Mouse (Mus musculus) T-cell, adult 2 months (primary cell): Measurements from ENCODE around the gene Spock2.

Source experiments
- DNase-seq: peaks from one replicate; pipeline ENCODE4 v3.0.0; 2022; ENCODE audit warnings: low spot score

Spock2 gene

GRCm38 (mm10) chr10:60106146-60106530 is at the start of gene Spock2:
Spock2 (plus strand) TSS chr10:60106219.
- DNase-seq, result no peak

DNA sequence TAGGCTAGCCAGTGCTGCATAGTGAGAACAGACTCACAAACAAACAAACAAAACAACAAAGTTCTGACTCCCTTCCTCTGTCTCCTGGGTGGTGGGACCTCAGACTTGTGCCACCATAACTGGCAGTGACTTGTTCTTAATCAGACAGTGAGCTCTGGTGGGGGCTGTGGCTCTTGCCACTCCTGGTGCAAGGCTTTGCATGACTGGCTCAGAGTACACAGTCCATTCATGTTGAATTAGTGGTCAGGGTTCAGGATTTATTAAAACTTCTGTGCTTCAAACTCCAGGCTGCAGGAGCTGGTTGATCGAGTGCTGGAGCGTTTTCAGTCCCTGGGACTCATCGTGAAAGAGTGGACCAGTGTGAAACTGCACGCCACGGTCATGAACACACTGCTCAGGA is 43.8 kb upstream of the Spock2 start:
- DNase-seq, result no peak

DNA sequence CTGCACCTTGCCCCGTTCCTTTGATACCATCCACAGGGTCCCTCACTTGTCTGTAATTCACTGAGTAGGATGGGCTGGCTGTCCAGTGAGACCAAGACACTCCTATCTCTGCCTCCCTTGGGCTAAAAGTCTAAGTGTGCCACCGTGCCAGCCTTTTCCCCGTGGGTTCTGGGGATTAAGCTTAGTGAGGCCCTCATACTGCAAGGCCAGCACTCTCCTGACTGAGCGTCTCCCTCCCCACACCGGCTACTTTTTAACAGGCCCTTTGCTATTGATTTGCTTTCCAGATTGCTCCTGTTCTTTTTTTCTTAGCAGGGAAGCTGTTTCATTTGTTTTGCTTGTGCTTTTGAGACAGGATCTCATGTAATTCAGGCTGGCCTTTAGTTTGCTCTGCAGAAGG is 43.1 kb upstream of the Spock2 start:
- DNase-seq, result no peak

DNA sequence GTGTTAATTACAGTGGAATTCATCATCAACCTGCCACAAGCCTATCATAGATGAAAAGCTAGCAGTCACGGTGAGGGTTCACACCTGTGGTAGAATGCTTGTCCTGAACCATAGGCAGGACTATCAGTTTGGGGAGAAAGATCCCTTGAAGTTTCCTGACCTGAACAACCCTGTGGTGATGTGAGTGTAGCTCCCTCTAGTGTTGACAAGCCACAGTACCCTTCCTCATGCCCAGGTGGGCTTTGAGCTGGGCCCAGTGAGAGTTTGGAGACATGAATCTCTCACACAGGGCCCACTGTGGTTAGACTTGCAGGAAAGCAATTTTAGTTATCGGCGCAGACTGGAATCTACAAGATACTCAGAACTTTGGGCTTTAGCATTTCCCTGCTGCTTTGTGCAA is 39.5 kb upstream of the Spock2 start:
- DNase-seq, result peak; percentile 36

DNA sequence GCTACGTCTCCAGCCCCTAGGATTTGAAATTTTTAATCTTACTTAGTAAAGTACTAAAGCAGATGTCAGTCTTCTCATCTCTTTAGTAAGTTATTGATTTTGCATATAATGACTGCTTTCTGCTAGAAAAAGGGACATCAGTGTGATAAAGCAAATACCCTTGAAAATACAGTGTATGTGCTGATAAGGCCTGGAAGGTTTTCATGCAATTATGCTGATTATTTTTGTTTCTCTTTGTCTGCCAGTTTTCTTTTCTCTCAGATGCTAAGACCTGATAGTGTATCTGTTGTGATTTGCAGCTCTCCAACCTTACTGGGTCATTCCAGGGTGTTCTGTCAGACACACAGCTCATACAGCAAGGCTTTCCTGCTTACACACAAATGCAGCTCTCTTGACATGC is 30.9 kb upstream of the Spock2 start:
- DNase-seq, result no peak

DNA sequence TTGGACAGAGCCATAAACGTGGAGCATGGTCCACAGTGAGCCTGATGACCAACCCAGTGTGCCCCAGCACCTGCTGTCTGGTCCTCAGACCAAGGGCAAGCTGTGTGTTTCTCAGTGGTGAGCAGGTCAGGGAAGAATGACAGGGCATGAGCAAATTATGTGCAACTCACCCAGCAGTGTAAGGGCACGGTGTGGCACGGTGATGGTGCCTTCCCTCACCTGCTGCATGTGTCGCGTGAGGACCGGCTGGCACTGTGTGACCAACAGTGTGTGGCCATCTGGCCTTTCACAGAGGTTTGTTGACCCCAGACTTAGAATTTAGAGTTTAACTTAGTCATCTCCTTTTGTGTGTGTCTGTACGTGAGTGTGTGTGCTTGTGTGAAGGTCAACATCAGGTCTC is 28.8 kb upstream of the Spock2 start:
- DNase-seq, result no peak

DNA sequence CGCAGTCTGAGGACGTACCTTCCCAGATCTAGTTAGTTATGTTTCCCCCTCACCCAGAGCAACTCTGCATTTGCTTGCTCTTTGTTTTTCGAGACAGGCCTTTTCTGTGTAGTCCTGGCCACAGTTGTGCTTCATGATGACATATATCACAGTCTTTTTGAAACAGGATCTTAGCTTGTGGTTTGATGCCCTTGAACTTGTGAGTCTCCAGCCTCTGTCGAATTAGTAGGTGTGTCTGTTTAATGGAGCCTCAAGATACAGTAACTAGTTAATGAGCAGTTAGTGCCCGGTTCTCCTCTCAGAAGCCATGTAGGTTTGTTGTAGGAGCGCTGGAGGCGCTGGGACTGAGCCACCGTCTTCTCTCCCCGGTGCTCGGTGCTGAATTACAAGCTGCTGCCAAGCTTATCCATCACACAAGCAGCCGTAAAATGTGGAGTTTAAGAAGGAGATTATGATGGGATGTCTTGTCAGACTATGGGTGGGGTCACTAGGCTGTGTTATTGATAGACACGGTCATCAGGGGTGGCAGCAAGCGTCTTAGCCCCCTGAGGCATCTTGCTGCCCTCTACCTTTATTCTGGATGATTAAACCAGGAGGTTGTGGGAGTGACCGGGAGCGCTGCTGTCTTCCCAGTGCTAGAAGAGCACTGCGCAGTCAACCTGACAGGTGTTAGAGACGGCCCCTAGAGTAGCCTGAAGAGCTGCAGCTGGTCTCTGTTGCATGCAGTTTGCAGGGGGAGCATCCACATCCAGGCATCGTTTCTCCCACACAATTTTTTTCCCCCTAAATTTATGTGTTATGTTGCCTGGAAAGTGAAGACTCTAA is 28.1 kb upstream of the Spock2 start:
- no peak for DNase-seq

DNA sequence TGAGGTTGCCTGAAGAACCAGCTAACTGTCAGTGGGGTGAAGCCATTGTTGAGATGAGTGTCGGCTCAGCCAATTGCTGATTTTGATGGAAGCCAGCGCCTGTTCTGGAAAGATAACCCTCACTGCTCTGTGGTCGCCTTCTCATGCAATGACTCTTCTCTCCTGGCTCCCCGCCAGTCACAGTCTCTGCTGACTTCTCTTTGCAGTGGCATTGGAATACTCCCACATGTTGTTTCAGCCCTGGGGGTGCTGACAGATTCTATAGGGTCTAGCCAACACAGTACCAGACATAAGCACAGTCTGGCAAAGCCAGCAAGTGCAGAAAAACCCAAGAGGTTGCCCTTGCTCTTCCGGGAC is 27.5 kb upstream of the Spock2 start:
- DNase-seq, result no peak

DNA sequence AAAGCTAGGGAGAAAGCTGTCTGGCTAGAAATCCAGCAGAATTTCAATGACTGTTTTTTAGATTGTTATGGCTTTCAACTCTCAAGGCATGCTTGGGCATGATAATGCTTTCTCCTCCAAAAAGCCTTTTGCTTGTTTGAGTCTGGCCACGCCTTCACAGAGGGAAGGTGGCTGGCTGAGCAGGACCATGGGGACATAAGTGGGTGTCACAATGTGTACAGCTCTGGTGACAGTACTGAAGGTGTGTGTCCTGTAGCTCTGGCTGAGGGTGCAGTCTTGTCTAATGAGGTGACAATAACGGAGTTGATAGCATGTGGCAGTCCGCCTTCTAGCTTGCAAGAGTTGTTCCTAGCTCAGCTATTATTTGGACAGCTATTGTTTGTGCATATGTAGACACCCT is 25.8 kb upstream of the Spock2 start:
- DNase-seq, result no peak

DNA sequence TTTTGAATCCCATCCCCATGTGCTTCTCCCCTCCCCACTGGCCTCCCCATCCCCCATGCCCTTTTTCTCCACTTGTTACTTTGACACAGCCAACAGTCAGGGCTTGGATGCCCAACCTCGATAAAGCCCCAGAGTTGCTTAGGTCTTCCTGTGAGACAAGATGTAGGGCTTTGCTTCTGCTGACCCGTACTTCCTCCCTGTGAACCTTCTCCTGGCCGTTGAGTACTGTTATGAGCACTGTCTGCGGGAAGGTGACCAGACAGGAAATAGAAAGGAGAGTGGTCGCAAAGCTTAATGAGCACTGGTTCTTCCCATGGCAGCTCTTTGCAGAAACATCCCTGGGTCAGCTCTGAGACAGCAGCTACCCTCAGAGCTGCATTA is 25.4 kb upstream of the Spock2 start:
- no peak for DNase-seq

GRCm38 (mm10) chr10:60080982-60081825 is 24.8 kb upstream of the Spock2 start:
- peak; percentile 33 for DNase-seq

- no peak for DNase-seq
Measured at GRCm38 (mm10) chr10:60081905-60082304, 24.1 kb upstream of the Spock2 start.

DNA sequence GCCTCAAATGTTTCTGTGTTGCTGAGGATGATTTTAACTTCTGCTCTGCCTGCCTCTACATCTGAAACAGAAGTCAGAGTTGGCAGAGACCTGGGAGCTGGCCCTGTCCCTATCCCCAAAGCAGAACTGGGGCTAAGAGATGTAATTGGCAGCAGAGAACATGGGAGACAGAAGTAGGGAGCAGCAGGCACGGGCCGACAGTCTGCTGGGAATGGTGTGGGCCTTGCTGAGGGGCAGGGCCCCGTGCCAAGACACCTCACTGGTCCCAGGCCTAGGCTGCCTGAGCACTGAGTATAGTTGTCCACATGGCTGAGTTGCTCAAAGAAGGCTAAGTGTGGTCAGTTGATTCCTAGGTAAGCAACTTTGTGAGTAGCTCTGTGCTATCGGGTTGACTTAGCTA is 22.0 kb upstream of the Spock2 start:
- no peak for DNase-seq

GRCm38 (mm10) chr10:60092311-60092710 is 13.7 kb upstream of the Spock2 start:
- no peak for DNase-seq

GRCm38 (mm10) chr10:60093751-60094150 is 12.3 kb upstream of the Spock2 start:
- no peak for DNase-seq

DNA sequence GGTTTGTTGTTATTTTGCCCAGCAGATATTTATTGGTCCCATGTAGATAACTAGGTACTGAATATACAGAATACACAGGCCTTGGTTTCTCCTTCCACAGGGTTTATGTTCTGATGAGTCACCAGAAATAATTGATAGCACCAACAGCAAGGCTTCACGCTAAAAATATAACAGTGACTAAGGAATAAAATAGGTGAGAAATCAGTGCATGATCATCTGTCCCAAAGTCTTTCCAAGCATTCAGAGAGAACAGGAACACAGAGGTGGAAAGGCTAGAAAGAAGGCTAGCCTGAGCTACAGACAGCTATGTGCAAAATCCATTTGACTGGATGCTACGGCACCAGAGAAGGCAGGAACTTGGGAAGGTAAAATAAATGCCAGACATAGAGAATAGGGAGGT is 10.5 kb upstream of the Spock2 start:
- no peak for DNase-seq

- DNase-seq, result no peak
Measured at GRCm38 (mm10) chr10:60096302-60096701, 9.7 kb upstream of the Spock2 start.

DNA sequence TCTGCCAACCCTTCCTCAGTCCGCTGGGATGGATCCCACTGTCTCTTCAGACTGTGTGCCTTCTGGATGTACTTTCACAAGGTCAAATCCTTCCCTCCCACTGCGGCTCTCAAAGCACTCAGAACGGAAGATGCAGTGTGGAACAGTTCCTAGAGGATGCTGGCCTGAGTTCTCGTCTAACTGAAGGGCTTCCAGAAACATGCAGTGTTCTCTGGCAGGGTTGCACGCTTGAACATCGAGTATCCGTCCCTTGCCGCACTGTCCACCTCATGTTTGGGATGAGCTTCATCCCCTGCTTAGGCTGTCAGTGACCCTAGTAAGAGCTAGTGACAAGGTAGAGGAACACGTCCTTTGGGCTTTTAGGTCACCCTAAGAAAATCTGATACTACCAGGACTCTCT is 8.9 kb upstream of the Spock2 start:
- DNase-seq, result no peak

- no peak for DNase-seq
Measured at GRCm38 (mm10) chr10:60097774-60098173, 8.2 kb upstream of the Spock2 start.

DNA sequence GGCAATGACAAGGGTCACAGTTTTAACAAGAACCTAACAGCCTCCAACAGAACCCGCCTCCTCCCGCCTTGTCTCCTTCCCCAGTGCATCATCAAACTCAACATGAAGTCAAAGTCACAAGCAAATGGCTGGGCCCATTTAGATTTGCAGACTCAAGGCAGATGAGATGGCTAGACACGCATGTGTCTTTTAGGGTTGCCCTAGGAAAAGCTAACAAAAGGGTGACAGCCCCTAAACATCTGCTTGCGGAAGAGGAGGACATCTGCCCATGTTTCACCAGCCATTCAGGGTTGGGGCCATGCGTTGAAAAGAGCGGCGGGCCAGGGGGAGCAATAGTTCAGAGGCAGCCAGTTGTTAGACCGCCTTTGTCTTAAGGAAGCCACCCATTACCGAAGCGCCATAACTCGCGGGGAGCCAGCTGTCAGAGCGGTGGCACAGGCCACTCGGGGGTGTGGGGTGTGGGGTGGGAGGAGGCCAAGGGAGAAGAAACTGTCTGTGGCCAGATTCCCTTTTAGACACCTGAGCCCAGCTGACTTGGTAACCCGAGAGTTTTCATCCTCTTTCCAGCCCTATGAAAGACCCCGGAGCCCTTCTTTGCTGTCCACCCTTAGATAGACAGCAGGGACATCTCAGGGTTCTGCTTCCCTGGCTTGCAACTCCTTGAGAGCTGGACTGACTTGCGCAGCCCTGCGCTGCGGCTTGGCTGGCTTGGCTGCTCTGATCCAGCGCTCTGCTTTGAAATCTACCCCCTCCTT is 451 bp upstream of the Spock2 start:
- peak; percentile 28 for DNase-seq

DNA sequence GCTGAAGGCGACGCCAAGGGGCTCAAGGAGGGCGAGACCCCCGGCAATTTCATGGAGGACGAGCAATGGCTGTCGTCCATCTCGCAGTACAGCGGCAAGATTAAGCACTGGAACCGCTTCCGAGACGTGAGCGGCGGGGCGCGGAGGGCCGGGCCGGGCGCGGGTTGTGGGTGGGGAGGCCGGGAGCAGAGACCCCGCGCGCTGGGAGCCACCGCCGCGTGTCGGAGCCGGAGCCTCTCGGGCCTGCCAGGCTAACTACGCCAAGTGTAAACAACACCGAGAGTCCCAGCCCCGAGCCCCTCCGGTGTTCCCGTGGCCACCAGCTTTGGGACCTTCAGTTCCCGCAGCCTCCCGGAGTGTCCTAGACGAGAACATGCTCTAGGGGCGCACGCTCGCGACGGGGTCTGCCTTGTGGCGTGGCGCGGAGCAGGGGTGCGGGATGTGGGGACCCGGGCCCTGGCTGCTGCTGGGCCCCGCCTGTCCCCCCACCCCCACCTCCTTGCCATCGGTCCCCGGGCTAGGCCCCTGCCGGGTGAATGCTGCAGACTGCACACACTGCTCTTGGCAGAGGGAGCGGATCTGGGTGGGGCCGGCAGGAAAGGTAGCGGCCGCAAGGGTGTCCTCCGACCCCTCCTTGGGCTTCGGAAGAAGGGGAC is 640 bp downstream of the Spock2 start:
- DNase-seq, result peak; percentile 21

- DNase-seq, result no peak
Measured at GRCm38 (mm10) chr10:60107448-60107847, 1.4 kb downstream of the Spock2 start.
